Mouse (Mus musculus) activated CD4-positive, CD25-positive, alpha-beta regulatory T cell, adult 9 weeks (primary cell): ENCODE data around the gene Dxo. TPM values are rescaled to one million over a fixed set of nuclear protein-coding genes. Genes with fewer than 3 reads are reported as not detected.

ENCODE experiments used
- polyA plus RNA-seq: library from polyadenylated mRNA; unstranded; fragments of 100-300 nt; shearing (Covaris generic); gene quantifications from one replicate; pipeline ENCODE4 v1.2.1, GENCODE M21; 2017

The Dxo gene
- polyA plus RNA-seq = 73.8 TPM

DNA sequence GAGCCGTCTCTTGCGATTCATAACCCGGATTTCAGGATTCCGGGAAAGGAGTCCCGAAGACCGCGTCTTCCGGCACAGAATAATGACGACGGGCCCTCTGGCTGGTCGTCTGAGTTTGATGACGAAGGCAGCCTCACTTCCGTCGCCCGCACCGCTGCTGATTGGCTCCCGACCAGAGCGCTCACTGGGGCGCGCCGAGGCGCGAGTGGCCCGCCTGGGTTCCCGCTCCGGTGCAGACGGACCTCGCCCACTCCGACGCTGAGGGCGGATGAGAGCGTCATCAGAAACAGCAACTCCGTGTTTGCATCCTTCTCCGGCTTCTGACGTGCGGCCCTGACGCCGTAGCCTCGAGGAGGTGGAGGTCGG lies at the start of gene Dxo, which contains the start of gene Stk19:
Gene Dxo, plus strand, starts transcription at position 164 of the 366 bp plus-strand sequence.
Gene Stk19, minus strand, starts transcription at position 90 of the 366 bp plus-strand sequence.

DNA sequence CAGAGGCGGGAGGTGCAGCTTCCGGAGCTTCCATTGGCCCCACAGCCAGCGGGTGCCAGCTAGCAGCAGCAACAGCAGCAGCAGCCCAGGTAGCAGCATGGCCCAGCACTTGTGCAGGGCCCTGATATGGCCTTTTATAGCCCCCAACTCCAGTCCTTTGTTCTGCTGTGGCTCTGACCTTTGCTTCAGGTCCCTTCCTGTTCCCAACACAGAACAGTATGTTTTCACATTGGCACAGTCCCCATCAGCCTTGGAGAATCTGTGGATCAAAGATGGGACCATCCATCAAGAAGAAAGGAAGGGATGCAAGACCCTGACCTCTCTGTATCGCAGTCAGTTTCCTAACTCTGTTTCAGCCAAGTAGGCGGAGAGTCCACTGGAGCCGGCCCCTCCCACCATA lies 32.5 kb upstream of the Dxo start, which contains the start of gene Cyp21a1:
Gene Cyp21a1, minus strand, starts transcription at position 261 of the 400 bp plus-strand sequence.

DNA sequence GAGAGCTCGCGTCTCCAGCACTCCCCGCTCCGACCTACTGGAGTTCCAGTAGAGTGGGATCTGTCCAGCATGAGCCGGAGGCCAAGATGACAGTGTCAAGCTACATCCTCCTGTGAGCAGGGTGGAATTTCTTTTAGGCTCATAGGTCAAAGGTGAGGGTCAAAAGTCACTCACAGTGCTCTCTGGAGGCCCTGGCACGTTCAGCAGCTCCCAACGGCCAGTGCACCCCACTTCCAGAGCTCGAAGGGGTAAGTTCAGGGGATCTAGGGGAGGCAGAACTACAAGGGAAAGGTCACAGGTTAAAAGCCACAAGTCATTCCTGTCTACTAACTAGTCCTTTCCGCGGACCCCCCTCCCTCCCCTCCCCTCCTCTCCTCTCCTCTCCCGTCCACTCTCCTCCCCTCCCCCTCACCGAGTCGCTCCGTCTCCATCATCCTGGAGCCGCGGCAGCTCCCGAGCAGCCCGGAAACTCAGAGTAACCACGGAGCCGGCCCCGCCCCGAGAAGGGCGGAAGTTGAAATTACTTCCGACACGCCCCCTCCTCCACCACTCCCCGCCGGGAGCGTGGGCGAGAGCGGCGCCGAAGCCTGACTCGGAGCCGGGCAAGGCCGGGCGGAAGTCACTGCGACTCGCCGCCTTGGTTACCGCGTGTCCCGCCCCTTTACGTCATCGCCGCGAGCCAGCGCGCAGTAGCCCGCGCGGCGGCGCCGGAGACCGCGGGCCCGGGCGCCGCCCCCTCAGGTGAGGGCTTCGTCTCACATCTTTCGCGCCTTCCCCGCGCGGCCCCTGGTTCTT lies 13.1 kb downstream of the Dxo start, which contains the start of the genes Skiv2l and Nelfe:
Gene Skiv2l, minus strand, starts transcription at position 489 of the 795 bp plus-strand sequence.
Gene Nelfe, plus strand, starts transcription at position 670 of the 795 bp plus-strand sequence.

DNA sequence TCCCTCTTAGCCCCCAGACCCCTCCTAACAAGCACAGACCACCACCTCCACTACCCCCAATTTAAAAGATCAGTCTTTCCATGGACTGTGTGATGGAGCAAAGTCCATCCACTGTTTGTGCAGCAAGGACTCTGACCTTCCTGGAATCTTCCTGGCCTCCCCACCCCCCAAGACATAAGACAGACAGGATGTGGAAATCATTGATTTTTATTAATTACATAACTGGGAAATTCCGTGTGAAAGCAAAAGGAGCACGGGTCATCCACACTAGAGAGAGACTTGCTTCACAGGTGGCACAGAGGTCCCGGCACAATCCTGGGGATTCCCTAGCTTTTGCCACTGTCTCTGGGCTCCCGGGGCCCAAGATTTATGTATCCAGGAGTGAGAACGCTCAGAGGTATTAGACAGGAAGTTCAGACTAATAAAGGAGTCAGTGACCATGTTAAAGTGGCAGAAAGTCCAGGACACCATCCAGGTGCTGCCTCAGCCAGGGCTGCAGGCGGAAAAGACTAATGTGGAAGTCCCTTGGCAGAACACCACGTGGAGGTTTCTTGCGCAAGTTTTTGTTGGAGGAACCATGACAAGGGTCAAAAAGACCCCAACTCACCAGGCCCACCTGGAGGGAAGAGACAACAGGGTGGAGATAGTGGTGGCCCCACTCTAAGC lies 25.7 kb downstream of the Dxo start, which contains the start of gene Cfb:
Gene Cfb, minus strand, starts transcription at position 103 of the 666 bp plus-strand sequence.

DNA sequence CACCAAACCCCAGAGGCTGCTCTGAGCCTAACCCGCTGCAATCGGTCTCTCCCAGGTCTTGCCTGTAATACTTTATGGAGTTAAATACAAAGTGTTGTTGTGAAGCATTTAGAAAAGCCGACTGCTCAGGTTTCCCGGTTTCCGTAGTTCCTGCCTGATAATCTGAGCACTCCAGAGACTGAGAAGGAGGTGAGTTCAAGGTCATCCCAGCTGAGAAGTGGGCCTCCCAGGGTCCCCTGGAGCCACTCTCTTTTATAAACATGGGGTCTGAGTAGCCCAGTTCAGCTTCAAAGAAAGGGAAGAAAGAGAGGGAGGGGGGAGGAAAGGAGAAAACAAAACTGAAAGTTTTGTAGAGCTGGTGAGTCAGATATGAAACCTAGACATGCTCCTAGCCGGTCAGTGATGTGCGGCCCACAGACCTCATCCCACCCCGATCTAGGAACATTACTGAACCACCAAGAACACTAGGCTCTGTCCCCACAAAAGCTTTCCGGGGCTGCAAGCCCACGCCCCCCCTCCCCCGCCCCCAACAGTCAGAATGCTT lies 42.6 kb downstream of the Dxo start, which contains the start of gene Zbtb12:
Gene Zbtb12, plus strand, starts transcription at position 148 of the 544 bp plus-strand sequence.

DNA sequence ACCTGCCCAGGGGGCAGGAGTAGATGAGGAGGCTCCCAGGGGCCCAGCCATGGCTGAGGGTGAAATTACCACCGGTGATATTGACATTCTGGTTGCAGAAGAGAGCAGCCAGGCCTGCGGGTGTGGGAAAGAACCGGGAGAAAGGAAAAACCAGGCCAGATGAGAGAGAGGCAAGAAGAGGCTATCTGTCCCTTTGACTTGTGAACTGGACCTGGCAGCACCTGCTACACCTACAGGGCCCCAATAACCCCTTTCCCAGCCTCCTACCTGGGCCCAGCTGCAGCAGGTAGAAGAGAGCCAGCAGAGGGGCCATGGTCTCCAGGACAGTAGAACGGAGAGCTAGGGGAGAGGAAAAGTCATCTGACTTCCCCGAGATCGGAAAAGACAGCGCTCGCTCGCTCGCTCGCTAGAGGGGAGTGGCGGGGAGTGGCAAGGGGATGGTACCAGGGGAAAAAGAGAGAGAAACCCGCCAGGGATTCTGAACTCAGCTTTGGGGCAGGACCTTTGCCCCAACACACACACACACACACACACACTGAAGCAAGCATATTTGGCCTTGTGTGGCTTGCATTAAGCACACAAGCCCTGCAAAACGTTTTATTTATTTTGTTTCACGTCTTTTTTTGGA lies 45.0 kb downstream of the Dxo start, which contains the start of gene Gm20547:
Gene Gm20547, minus strand, starts transcription at position 360 of the 628 bp plus-strand sequence.

Other genes starting within 250 kb of the Dxo start
- gene Gpsm3, start 247.2 kb upstream of the Dxo start, polyA plus RNA-seq = 287 TPM
- 12.4 TPM for gene Pbx2, start 245.8 kb upstream of the Dxo start, polyA plus RNA-seq
- 2.2 TPM for gene Ager, start 239.2 kb upstream of the Dxo start, polyA plus RNA-seq
- gene Rnf5, start 233.3 kb upstream of the Dxo start, polyA plus RNA-seq = 112 TPM
- 31.1 TPM for gene Agpat1, start 232.8 kb upstream of the Dxo start, polyA plus RNA-seq
- 4.0 TPM for gene Egfl8, start 221.0 kb upstream of the Dxo start, polyA plus RNA-seq
- 21.7 TPM for gene Ppt2, start 208.5 kb upstream of the Dxo start, polyA plus RNA-seq
- gene Prrt1, start 207.5 kb upstream of the Dxo start, polyA plus RNA-seq = 1.9 TPM
- gene Fkbpl, start 192.3 kb upstream of the Dxo start, polyA plus RNA-seq = 5.1 TPM
- gene Atf6b, start 189.9 kb upstream of the Dxo start, polyA plus RNA-seq = 80.4 TPM
- not detected for gene Tnxb, start 166.5 kb upstream of the Dxo start, polyA plus RNA-seq
- gene C4b, start 93.1 kb upstream of the Dxo start, polyA plus RNA-seq = 0.12 TPM
- gene Cyp21a1, start 32.5 kb upstream of the Dxo start, polyA plus RNA-seq = not detected
- gene Stk19, start 74 bp upstream of the Dxo start, polyA plus RNA-seq = 38.5 TPM
- 150 TPM for gene Skiv2l, start 13.2 kb downstream of the Dxo start, polyA plus RNA-seq
- gene Nelfe, start 13.4 kb downstream of the Dxo start, polyA plus RNA-seq = 41.3 TPM
- 1.3 TPM for gene Cfb, start 25.5 kb downstream of the Dxo start, polyA plus RNA-seq
- gene Zbtb12, start 42.5 kb downstream of the Dxo start, polyA plus RNA-seq = 0.64 TPM
- gene Gm20547, start 45.0 kb downstream of the Dxo start, polyA plus RNA-seq = not detected
- 2.3 TPM for gene C2, start 61.2 kb downstream of the Dxo start, polyA plus RNA-seq
- 38.7 TPM for gene Ehmt2, start 61.5 kb downstream of the Dxo start, polyA plus RNA-seq
- gene Slc44a4, start 77.4 kb downstream of the Dxo start, polyA plus RNA-seq = not detected
- 85.9 TPM for gene Neu1, start 94.2 kb downstream of the Dxo start, polyA plus RNA-seq
- 54.2 TPM for gene Hspa1b, start 122.2 kb downstream of the Dxo start, polyA plus RNA-seq
- 2.7 TPM for gene Gm20481, start 132.9 kb downstream of the Dxo start, polyA plus RNA-seq
- gene Hspa1a, start 135.1 kb downstream of the Dxo start, polyA plus RNA-seq = 13.2 TPM
- gene Hspa1l, start 135.7 kb downstream of the Dxo start, polyA plus RNA-seq = 0.17 TPM
- 55.0 TPM for gene Lsm2, start 144.8 kb downstream of the Dxo start, polyA plus RNA-seq
- gene Vars, start 164.0 kb downstream of the Dxo start, polyA plus RNA-seq = 187 TPM
- gene Vwa7, start 179.6 kb downstream of the Dxo start, polyA plus RNA-seq = 0.33 TPM
- 0.82 TPM for gene Sapcd1, start 191.0 kb downstream of the Dxo start, polyA plus RNA-seq
- 1.5 TPM for gene Msh5, start 209.7 kb downstream of the Dxo start, polyA plus RNA-seq
- gene Clic1, start 212.9 kb downstream of the Dxo start, polyA plus RNA-seq = 661 TPM
- 2.2 TPM for gene Ddah2, start 222.0 kb downstream of the Dxo start, polyA plus RNA-seq
- gene Ly6g6c, start 228.4 kb downstream of the Dxo start, polyA plus RNA-seq = not detected
- not detected for gene Mpig6b, start 229.2 kb downstream of the Dxo start, polyA plus RNA-seq
- gene Ly6g6e, start 239.9 kb downstream of the Dxo start, polyA plus RNA-seq = not detected
- not detected for gene Ly6g6d, start 241.0 kb downstream of the Dxo start, polyA plus RNA-seq
- not detected for gene Ly6g6f, start 248.6 kb downstream of the Dxo start, polyA plus RNA-seq